Mouse (Mus musculus): ENCODE results near the gene Ctdsp1.

The Ctdsp1 gene

DNA sequence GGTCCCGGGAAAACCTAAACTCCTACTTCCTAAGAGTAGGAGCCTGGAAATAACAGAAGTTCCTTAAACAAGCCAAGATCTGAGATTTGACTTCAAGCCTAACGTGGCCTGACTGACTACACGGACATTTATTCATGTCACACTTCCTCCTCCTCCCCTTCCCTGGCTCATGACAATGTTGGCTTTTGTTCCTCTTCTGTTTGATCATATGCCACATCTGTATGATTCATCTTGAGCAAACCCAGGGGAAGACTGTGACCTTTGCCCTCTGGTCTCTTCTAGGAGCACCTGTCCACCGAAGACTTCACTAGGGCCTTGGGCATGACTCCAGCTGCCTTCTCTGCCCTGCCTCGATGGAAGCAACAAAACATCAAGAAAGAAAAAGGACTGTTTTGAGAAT is 43.3 kb downstream of the Ctdsp1 start:
- DNase-seq (ENCODE audit: low read depth, low spot score) = peak; percentile 19
- H3K27me3 ChIP-seq (ENCODE audit: control insufficient read depth, insufficient read depth, low read length, poor library complexity, severe bottlenecking) = no peaks in the 10 kb centered on the region
- H3K36me3 ChIP-seq (ENCODE audit: control insufficient read depth, insufficient read depth, low read length, poor library complexity, severe bottlenecking) = no peaks in the 10 kb centered on the region; the same call in 1 of the 2 replicates

DNA sequence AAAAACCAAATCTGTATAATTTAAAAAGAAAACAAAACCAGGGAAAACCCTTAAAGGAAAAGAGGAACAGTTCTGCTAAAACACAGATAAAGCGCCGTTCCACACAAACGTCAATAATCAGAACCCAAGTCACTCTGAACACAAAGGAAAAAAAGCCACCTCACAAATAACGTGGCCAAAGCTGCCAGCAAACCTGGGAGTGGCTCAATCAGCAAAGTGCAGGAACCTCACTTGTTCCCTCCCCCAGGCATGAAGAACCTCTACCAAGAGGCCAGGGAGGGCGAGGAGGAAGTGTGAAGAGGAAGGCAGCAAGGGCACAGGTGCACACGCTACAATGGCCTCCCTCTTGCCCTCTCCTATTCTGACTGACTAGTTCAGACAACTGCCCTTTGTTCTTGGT is 44.3 kb downstream of the Ctdsp1 start:
- H3K27me3 ChIP-seq (ENCODE audit: control insufficient read depth, insufficient read depth, low read length, poor library complexity, severe bottlenecking) = no peaks in the 10 kb centered on the region
- peak; percentile 39 for DNase-seq (ENCODE audit: low read depth, low spot score)
- peaks cover under 1% of the 10 kb centered on the region; the same call in 1 of the 2 replicates for H3K36me3 ChIP-seq (ENCODE audit: control insufficient read depth, insufficient read depth, low read length, poor library complexity, severe bottlenecking)

DNA sequence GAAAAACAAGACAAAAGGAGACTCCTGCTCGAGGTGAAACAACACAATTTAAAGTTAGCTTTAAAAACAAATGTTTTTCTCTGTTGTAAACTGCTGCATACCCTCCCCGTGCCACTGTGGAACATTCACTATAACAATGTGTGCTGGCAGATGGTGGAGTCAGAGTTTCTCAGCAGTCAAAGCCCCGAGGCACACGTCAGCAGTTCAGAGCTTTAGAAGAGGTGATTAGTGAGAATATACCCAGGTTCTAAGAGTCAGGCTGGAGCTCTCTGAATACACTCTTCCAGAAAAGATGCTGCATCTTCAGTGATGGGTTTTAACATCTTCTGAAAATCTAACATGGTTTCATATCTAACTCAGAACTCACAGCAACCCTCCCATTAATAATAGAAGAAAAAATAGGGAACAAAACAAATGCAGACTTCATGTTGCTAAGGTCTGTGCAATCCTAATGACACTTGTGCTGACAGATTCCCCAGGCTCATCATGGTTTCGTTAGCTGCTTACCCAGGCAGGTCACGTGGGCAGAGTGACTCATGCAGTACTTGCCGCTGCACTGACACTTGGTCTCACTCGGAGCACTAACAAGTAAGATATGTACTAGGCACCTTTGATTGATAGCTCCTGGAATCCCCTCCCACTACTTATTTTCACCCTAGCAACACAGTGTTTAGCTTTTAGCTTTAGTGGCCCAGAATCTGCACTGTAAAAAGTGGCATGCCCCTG is 46.6 kb downstream of the Ctdsp1 start:
- Histone ChIP-seq H3K36me3 (ENCODE audit: control insufficient read depth, insufficient read depth, low read length, poor library complexity, severe bottlenecking) (peaks cover 2% of the 10 kb centered on the region; the same call in 1 of the 2 replicates), H3K27me3 (ENCODE audit: control insufficient read depth, insufficient read depth, low read length, poor library complexity, severe bottlenecking) (no peaks in the 10 kb centered on the region)
- peak; percentile 11 for DNase-seq (ENCODE audit: low read depth, low spot score)

DNA sequence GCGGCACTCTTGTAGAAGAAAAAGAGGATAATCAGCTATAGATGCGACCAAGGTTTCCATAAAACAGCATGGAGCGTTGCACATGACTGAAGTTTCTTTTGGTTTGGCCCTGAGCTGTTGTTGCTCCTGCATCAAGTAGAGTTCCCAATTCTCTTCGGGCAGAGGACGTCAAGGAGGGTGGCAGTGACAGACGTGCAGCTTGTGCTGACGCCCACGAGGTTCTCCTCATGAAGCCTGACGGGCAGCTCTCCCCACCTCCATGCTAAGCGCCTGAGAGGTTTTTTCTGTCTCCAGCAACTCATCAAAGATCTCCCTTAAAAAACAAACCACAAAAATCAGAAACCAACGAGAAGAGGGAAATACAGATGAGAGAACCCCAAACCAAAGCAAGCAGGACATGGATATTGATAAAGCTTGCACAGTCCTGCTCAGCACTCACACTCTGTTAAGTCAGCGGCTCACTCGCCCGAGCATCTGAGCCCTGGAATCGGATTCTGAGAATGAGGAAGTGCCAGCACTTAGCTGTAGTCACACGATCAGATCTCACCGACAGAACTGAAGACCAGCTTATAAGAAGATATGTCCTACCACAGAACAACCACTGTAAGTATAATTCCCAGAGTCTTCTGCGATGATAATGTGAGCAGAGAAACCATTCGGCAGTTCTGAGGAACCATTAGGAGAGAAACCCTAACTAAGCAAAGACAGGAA is 48.0 kb downstream of the Ctdsp1 start:
- Histone ChIP-seq H3K36me3 (ENCODE audit: control insufficient read depth, insufficient read depth, low read length, poor library complexity, severe bottlenecking) (peaks cover 4% of the 10 kb centered on the region; the same call in 1 of the 2 replicates), H3K27me3 (ENCODE audit: control insufficient read depth, insufficient read depth, low read length, poor library complexity, severe bottlenecking) (no peaks in the 10 kb centered on the region)
- no peak for DNase-seq (ENCODE audit: low read depth, low spot score)

DNA sequence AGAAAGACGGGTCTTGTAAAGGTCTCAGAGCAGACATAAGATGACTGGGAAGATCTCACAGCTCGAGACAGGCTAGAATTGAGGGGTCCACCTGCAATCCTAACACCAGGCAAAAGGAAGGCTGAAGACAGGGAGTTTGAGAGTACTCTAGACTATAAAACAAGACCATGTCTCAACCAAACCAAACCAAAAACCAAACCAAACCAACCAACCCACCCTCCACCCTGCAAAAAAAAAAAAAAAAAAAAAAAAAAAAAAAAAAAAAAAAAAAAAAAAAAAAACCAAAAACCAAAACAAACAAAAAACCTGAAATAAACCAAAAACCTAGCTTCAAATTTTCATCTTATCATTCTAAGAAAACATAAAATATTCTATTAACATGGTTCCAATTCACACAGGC is 53.2 kb downstream of the Ctdsp1 start:
- DNase-seq (ENCODE audit: low read depth, low spot score) = no peak
- Histone ChIP-seq H3K27me3 (ENCODE audit: control insufficient read depth, insufficient read depth, low read length, poor library complexity, severe bottlenecking) (no peaks in the 10 kb centered on the region), H3K36me3 (ENCODE audit: control insufficient read depth, insufficient read depth, low read length, poor library complexity, severe bottlenecking) (peaks cover 13% of the 10 kb centered on the region)

All from splenic B cell, adult 2 months (primary cell).